ENCODE assay signal across 27 mouse cellular contexts in genomic region chr3:50867105-50867504, GRCm38 (mm10).
"Had no signal": no experiment of that assay in that cellular context is flagged by ENCODE, and none has a peak within 500 bp of the region (broad histone marks: within the 10 kb centered on the region; RNA-seq: fewer than 3 reads in every experiment).

No protein-coding gene starts in this region.

- H3K27me3 ChIP-seq: heart, embryonic 13.5 days; heart, embryonic 15.5 days; hindbrain, embryonic 13.5 days; hindbrain, embryonic 15.5 days; limb, embryonic 12.5 days; liver, embryonic 13.5 days; liver, embryonic 15.5 days had no signal

- H3K4me3 ChIP-seq: gastrocnemius, adult 2 months; heart, adult 2 months; heart, embryonic 13.5 days; heart, embryonic 15.5 days; hindbrain, embryonic 10.5 days; hindbrain, embryonic 13.5 days; hindbrain, embryonic 15.5 days; limb, embryonic 10.5 days; limb, embryonic 12.5 days; liver, embryonic 13.5 days; liver, embryonic 15.5 days had no signal

- H3K9me3 ChIP-seq: heart, embryonic 13.5 days; heart, embryonic 15.5 days; hindbrain, embryonic 10.5 days; hindbrain, embryonic 13.5 days; hindbrain, embryonic 15.5 days; limb, embryonic 10.5 days; limb, embryonic 12.5 days; liver, embryonic 13.5 days; liver, embryonic 15.5 days had no signal

- H3K9ac ChIP-seq: forebrain, postnatal 0 days; heart, embryonic 13.5 days; heart, embryonic 15.5 days; hindbrain, embryonic 13.5 days; hindbrain, embryonic 15.5 days; limb, embryonic 12.5 days; liver, embryonic 13.5 days; liver, embryonic 15.5 days had no signal

- H3K36me3 ChIP-seq: heart, embryonic 13.5 days; heart, embryonic 15.5 days; hindbrain, embryonic 10.5 days; hindbrain, embryonic 13.5 days; hindbrain, embryonic 15.5 days; limb, embryonic 10.5 days; limb, embryonic 12.5 days; liver, embryonic 13.5 days; liver, embryonic 15.5 days had no signal

- DNase-seq: forebrain, postnatal 0 days; gastrocnemius, adult 2 months; gastrocnemius, postnatal 10 days; gastrocnemius, postnatal 25 days; heart, adult 2 months; heart, postnatal 14 days; heart, postnatal 4 days; kidney, adult 18-20 months; kidney, adult 8-10 months; kidney, postnatal 10 days; kidney, postnatal 25 days; kidney, postnatal 4 days; layer of hippocampus, adult 9-11 months; layer of hippocampus, postnatal 36 days; liver; liver, embryonic 13.5 days had no signal

- H3K4me2 ChIP-seq: heart, embryonic 11.5 days; heart, embryonic 13.5 days; heart, embryonic 15.5 days; hindbrain, embryonic 13.5 days; hindbrain, embryonic 15.5 days; limb, embryonic 12.5 days; liver, embryonic 11.5 days; liver, embryonic 13.5 days; liver, embryonic 15.5 days had no signal

- ATAC-seq: forebrain, postnatal 0 days; hindbrain, postnatal 0 days had no signal

- H3K27ac ChIP-seq: gastrocnemius, adult 2 months; heart, adult 2 months; heart, embryonic 13.5 days; heart, embryonic 15.5 days; hindbrain, embryonic 10.5 days; hindbrain, embryonic 13.5 days; hindbrain, embryonic 15.5 days; hindbrain, postnatal 0 days; limb, embryonic 10.5 days; limb, embryonic 12.5 days; liver, embryonic 13.5 days; liver, embryonic 15.5 days had no signal

- H3K4me1 ChIP-seq: heart, embryonic 13.5 days; heart, embryonic 15.5 days; hindbrain, embryonic 10.5 days; hindbrain, embryonic 13.5 days; hindbrain, embryonic 15.5 days; limb, embryonic 10.5 days; limb, embryonic 12.5 days; liver, embryonic 13.5 days; liver, embryonic 15.5 days had no signal
